Comparison of ENCODE assay signal across 9 mouse cellular contexts in genomic region chr1:176997254-176997653, GRCm38 (mm10).
A peak's percentile ranks its signal among the peaks of the same experiment; 100 is the strongest.
DNase-seq lines count a peak whose midpoint lies in the region; ATAC-seq and TF ChIP-seq lines count a peak whose summit lies in the region.
"Had no signal": no experiment of that assay in that cellular context is flagged by ENCODE, and none has a peak within 500 bp of the region (broad histone marks: within the 10 kb centered on the region; RNA-seq: fewer than 3 reads in every experiment).

No protein-coding gene starts in this region.

- no peaks in the 10 kb centered on the region for H3K27me3 ChIP-seq in heart, embryonic 15.5 days
- H3K27me3 ChIP-seq in ES-Bruce4 (ENCODE audit: control insufficient read depth, insufficient read depth, low read length, poor library complexity, severe bottlenecking): no peaks in the 10 kb centered on the region
- no peaks in the 10 kb centered on the region for H3K27me3 ChIP-seq in forebrain, embryonic 14.5 days (replicated peaks; ENCODE audit: control insufficient read depth, insufficient read depth, low read length)
- H3K27me3 ChIP-seq in liver, embryonic 13.5 days: no peaks in the 10 kb centered on the region

- no peak for TF ChIP-seq CTCF in ES-Bruce4 (IDR thresholded peaks at IDR 0.05; ENCODE audit: low read depth, low read length)

- TF ChIP-seq POLR2A in ES-Bruce4 (IDR thresholded peaks at IDR 0.05; ENCODE audit: insufficient read depth, low read length): no peak

- no peaks in the 10 kb centered on the region for H3K36me3 ChIP-seq in heart, embryonic 15.5 days
- no peaks in the 10 kb centered on the region for H3K36me3 ChIP-seq in ES-Bruce4 (ENCODE audit: control insufficient read depth, insufficient read depth, low read length, poor library complexity, severe bottlenecking)
- H3K36me3 ChIP-seq in forebrain, embryonic 14.5 days (ENCODE audit: control insufficient read depth, insufficient read depth, low read length): no peaks in the 10 kb centered on the region
- no peaks in the 10 kb centered on the region for H3K36me3 ChIP-seq in liver, embryonic 13.5 days

- H3K9me3 ChIP-seq in heart, embryonic 15.5 days (replicated peaks): no peaks in the 10 kb centered on the region
- H3K9me3 ChIP-seq in ES-Bruce4 (replicated peaks; ENCODE audit: control insufficient read depth, insufficient read depth, low read length, poor library complexity, severe bottlenecking): no peaks in the 10 kb centered on the region
- H3K9me3 ChIP-seq in forebrain, embryonic 14.5 days (replicated peaks; ENCODE audit: control insufficient read depth, low read length): no peaks in the 10 kb centered on the region
- H3K9me3 ChIP-seq in liver, embryonic 13.5 days (replicated peaks): no peaks in the 10 kb centered on the region

- no peak overlapping the region for H3K27ac ChIP-seq in heart, embryonic 15.5 days
- H3K27ac ChIP-seq in ES-Bruce4 (ENCODE audit: insufficient read depth, low read length): no peak overlapping the region
- H3K27ac ChIP-seq in forebrain, embryonic 14.5 days (ENCODE audit: low read depth, low read length): peak overlapping the region; percentile 97
- peak overlapping the region; percentile 16; the same call in 1 of the 2 replicates for H3K27ac ChIP-seq in liver, embryonic 13.5 days

- peak overlapping the region; percentile 51 for H3K4me2 ChIP-seq in heart, embryonic 15.5 days
- H3K4me2 ChIP-seq in forebrain, embryonic 14.5 days (ENCODE audit: low read length): peak overlapping the region; percentile 49
- peak overlapping the region; percentile 49 for H3K4me2 ChIP-seq in liver, embryonic 13.5 days

- TF ChIP-seq EP300 in ES-Bruce4 (IDR thresholded peaks at IDR 0.05; ENCODE audit: insufficient read depth, low read depth, low read length): no peak

- 65% methylated on average over 6 of the region's 6 CpGs for WGBS in heart, embryonic 15.5 days
- 5% methylated on average over 6 of the region's 6 CpGs for WGBS in forebrain, embryonic 14.5 days
- 67% methylated on average over 6 of the region's 6 CpGs for WGBS in liver, embryonic 13.5 days (ENCODE audit: insufficient replicate concordance)

- H3K4me1 ChIP-seq in heart, embryonic 15.5 days (replicated peaks): peaks cover 21% of the 10 kb centered on the region
- H3K4me1 ChIP-seq in ES-Bruce4 (ENCODE audit: control insufficient read depth, insufficient read depth, low read length): no peaks in the 10 kb centered on the region
- H3K4me1 ChIP-seq in forebrain, embryonic 14.5 days (ENCODE audit: control insufficient read depth, insufficient read depth, low read length): peaks cover 70% of the 10 kb centered on the region
- peaks cover 37% of the 10 kb centered on the region for H3K4me1 ChIP-seq in liver, embryonic 13.5 days (replicated peaks)

- H3K9ac ChIP-seq in heart, embryonic 15.5 days: no peak overlapping the region; the same call in 1 of the 2 replicates
- 0 out of 2 replicates have a peak overlapping the region, but pooled peaks have one; percentile 53 for H3K9ac ChIP-seq in ES-Bruce4 (ENCODE audit: low read depth, poor library complexity, severe bottlenecking)
- H3K9ac ChIP-seq in forebrain, embryonic 14.5 days (ENCODE audit: low read length): peak overlapping the region; percentile 63
- peak overlapping the region; percentile 23; the same call in 1 of the 2 replicates for H3K9ac ChIP-seq in liver, embryonic 13.5 days

- no peak for ATAC-seq in heart, embryonic 15.5 days (replicated peaks; ENCODE audit: insufficient number of reproducible peaks, insufficient read depth, low FRiP score, low read depth)
- ATAC-seq in forebrain, embryonic 14.5 days: no peak
- no peak for ATAC-seq in liver, embryonic 13.5 days (ENCODE audit: low read depth)

- H3K4me3 ChIP-seq in heart, embryonic 15.5 days: no peak overlapping the region
- peak overlapping the region; percentile 56 for H3K4me3 ChIP-seq in ES-Bruce4 (ENCODE audit: low read depth, low read length)
- H3K4me3 ChIP-seq in forebrain, embryonic 14.5 days (ENCODE audit: low read depth, low read length): no peak overlapping the region
- H3K4me3 ChIP-seq in liver, embryonic 13.5 days (replicated peaks): no peak overlapping the region
- H3K4me3 ChIP-seq: myocyte had no signal

- no peak for DNase-seq in heart, postnatal 14 days
- no peak for DNase-seq in forebrain, embryonic 14.5 days (ENCODE audit: low spot score)
- DNase-seq in liver, embryonic 13.5 days: no peak
- DNase-seq in yolk sac, embryonic 10.5 days (ENCODE audit: low spot score): no peak
- DNase-seq in left cerebral cortex, postnatal 25 days (ENCODE audit: low spot score in 2 of 2): no peak
- DNase-seq in gastrocnemius, postnatal 10 days: no peak

- intact Hi-C loops in heart, postnatal 14 days (cut with DNase I): no loop called here
- intact Hi-C loops in left cerebral cortex, postnatal 25 days (cut with DNase I): loop anchor here (5.0 kb wide), 1 partner anchor 190 kb away; no protein-coding TSS in a partner anchor

Comparison
In these comparisons a context has a peak if more than half of its experiments do, and no peak if none do; other contexts are left out.
1. H3K27ac ChIP-seq: peak in forebrain, embryonic 14.5 days (single experiment) and liver, embryonic 13.5 days (single experiment); none in heart, embryonic 15.5 days (single experiment) and ES-Bruce4 (single experiment).
2. Peak in every context shown above with its lines, with median percentiles within 50 percentile points of each other: H3K4me2 ChIP-seq.